Mouse (Mus musculus) olfactory bulb, adult 2 months (tissue): ENCODE results near the gene Kpna6. TPM values are rescaled to one million over a fixed set of nuclear protein-coding genes. Genes with fewer than 3 reads are reported as not detected.

Experiments used
- H3K27ac ChIP-seq: fragments of 200-500 bp; 2 replicates; pipeline ENCODE4 v1.5.1; 2012; ENCODE audit warnings: low read depth, low read length; ENCODE audit not compliant: insufficient read depth
- H3K4me1 ChIP-seq: fragments of 200-500 bp; 2 replicates; pipeline ENCODE4 v1.6.1; 2012; ENCODE audit warnings: low read length; ENCODE audit not compliant: control insufficient read depth, insufficient read depth
- H3K4me3 ChIP-seq: fragments of 200-500 bp; 2 replicates; pipeline ENCODE4 v1.5.1; 2012; ENCODE audit warnings: mild to moderate bottlenecking, low read depth, low read length, moderate library complexity; ENCODE audit not compliant: insufficient read depth
- CTCF ChIP-seq: fragments of 200-500 bp; IDR thresholded peaks from 2 replicates; pipeline ENCODE4 v1.5.1; 2012; ENCODE audit warnings: low read depth, mild to moderate bottlenecking, low read length, moderate library complexity; ENCODE audit not compliant: insufficient read depth
- POLR2A ChIP-seq: fragments of 200-500 bp; IDR thresholded peaks from 2 replicates; pipeline ENCODE4 v1.6.1; 2012; ENCODE audit warnings: mild to moderate bottlenecking, low read depth, low read length, moderate library complexity; ENCODE audit not compliant: insufficient read depth
- WGBS: fragments of 180-500 bp; shearing (Covaris S2); methylation state at CpG from one replicate; pipeline ENCODE4 v1.1.7; 2018; 5-methylcytosine and 5-hydroxymethylcytosine counted together
- polyA plus RNA-seq: library from polyadenylated mRNA; stranded (reverse); fragments of >200 nt; gene quantifications from 2 replicates; pipeline ENCODE4 v1.2.4, GENCODE M21; 2012; ENCODE audit warnings: low replicate concordance; ENCODE audit not compliant: missing spikeins, insufficient read depth, insufficient read length

Gene Kpna6
- polyA plus RNA-seq, 1 experiment = not detected

- 60% methylated on average over 4 of the region's 4 CpGs for WGBS
Observed at GRCm38 (mm10) chr4:129610472-129610871, 62.1 kb downstream of the Kpna6 start.

GRCm38 (mm10) chr4:129610026-129610425 lies 62.5 kb downstream of the Kpna6 start:
- Histone ChIP-seq H3K27ac (no peak overlapping the region), H3K4me3 (no peak overlapping the region), H3K4me1 (peaks cover 13% of the 10 kb centered on the region)
- TF ChIP-seq POLR2A = no peak
- TF ChIP-seq CTCF = no peak
- 80% methylated on average over 4 of the region's 4 CpGs for WGBS

More at GRCm38 (mm10) chr4:129610472-129610871, 62.1 kb downstream of the Kpna6 start:
- Histone ChIP-seq H3K27ac (no peak overlapping the region), H3K4me1 (peaks cover 13% of the 10 kb centered on the region), H3K4me3 (no peak overlapping the region)
- TF ChIP-seq POLR2A (no peak), CTCF (no peak)

- Histone ChIP-seq H3K27ac (no peak overlapping the region), H3K4me1 (peaks cover 13% of the 10 kb centered on the region), H3K4me3 (no peak overlapping the region)
- WGBS = 74% methylated on average over 12 of the region's 12 CpGs
- TF ChIP-seq CTCF = no peak
Observed at GRCm38 (mm10) chr4:129609139-129609631, 63.4 kb downstream of the Kpna6 start.

GRCm38 (mm10) chr4:129608426-129609025 lies 64.0 kb downstream of the Kpna6 start:
- Histone ChIP-seq H3K27ac (peak overlapping the region; percentile 71), H3K4me1 (peaks cover 13% of the 10 kb centered on the region), H3K4me3 (no peak overlapping the region)
- TF ChIP-seq CTCF (peak; percentile 68), POLR2A (no peak)
- 31% methylated on average over 7 of the region's 7 CpGs for WGBS

GRCm38 (mm10) chr4:129600233-129601158 lies 72.1 kb downstream of the Kpna6 start, which contains the start of the genes Eif3i and Tmem234:
Gene Eif3i, minus strand, starts transcription at chr4:129600648.
Gene Tmem234, plus strand, starts transcription at chr4:129600668.
- TF ChIP-seq POLR2A (peak; percentile 52), CTCF (no peak)
- H3K4me1 ChIP-seq = peaks cover 13% of the 10 kb centered on the region; the same call in 1 of the 2 replicates
- WGBS = under 1% methylated on average over 74 of the region's 74 CpGs
- no peak within 1 kb of the TSS for H3K27ac ChIP-seq
- H3K4me3 ChIP-seq = peak within 1 kb of the TSS; percentile 77

Other genes starting within 250 kb of the Kpna6 start
- gene Zbtb8b, start 231.9 kb downstream of the Kpna6 start, polyA plus RNA-seq = not detected in 2 replicates
- not detected in 2 replicates for gene Bsdc1, start 211.2 kb downstream of the Kpna6 start, polyA plus RNA-seq
- not detected in 2 replicates for gene Tssk3, start 181.7 kb downstream of the Kpna6 start, polyA plus RNA-seq
- not detected in 2 replicates for gene Fam229a, start 181.6 kb downstream of the Kpna6 start, polyA plus RNA-seq
- gene Marcksl1, start 159.2 kb downstream of the Kpna6 start, polyA plus RNA-seq = 192 TPM in 1 of 2 replicates, not detected in the other
- gene Hdac1, start 130.1 kb downstream of the Kpna6 start, polyA plus RNA-seq = not detected in 2 replicates
- gene Lck, start 99.1 kb downstream of the Kpna6 start, polyA plus RNA-seq = 579 and 1,574 TPM in 2 replicates
- gene Fam167b, start 94.2 kb downstream of the Kpna6 start, polyA plus RNA-seq = not detected in 2 replicates
- gene Eif3i, start 72.1 kb downstream of the Kpna6 start, polyA plus RNA-seq = not detected in 2 replicates
- gene Tmem234, start 72.1 kb downstream of the Kpna6 start, polyA plus RNA-seq = 500 TPM in 1 of 2 replicates, not detected in the other
- gene Dcdc2b, start 58.5 kb downstream of the Kpna6 start, polyA plus RNA-seq = not detected in 2 replicates
- gene Iqcc, start 53.7 kb downstream of the Kpna6 start, polyA plus RNA-seq = not detected in 2 replicates
- gene Ccdc28b, start 48.8 kb downstream of the Kpna6 start, polyA plus RNA-seq = not detected in 2 replicates
- not detected in 2 replicates for gene Txlna, start 31.7 kb downstream of the Kpna6 start, polyA plus RNA-seq
- gene Tmem39b, start 24.1 kb upstream of the Kpna6 start, polyA plus RNA-seq = not detected in 2 replicates
- gene Khdrbs1, start 69.5 kb upstream of the Kpna6 start, polyA plus RNA-seq = 153 and 170 TPM in 2 replicates
- 96.3 and 259 TPM in 2 replicates for gene Ptp4a2, start 138.5 kb upstream of the Kpna6 start, polyA plus RNA-seq